In the genomic region with DNA sequence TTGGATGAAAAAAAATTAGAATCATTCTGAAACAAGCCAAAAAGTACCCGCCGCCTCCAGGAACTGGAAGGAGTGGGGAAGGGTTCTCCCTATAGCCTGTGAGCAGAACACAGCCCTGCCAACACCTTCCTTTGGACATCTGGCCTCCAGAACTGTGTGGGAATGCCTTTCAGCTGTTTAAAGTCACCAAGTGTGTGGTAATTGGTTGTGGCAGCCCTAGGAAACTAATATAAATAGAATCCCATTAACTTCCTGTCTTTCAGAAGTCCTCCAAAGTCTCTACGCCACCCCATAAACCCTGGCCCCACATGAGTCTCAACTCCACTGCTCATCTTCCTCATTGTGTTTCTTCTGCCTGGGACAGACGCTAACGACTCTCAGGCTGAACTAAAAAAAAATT, we compare ENCODE assay signal across 15 mouse cellular contexts.
DNase-seq lines count a peak whose midpoint lies in the region; ATAC-seq lines count a peak whose summit lies in the region.
"Had no signal": no experiment of that assay in that cellular context is flagged by ENCODE, and none has a peak within 500 bp of the region (broad histone marks: within the 10 kb centered on the region; RNA-seq: fewer than 3 reads in every experiment).

No protein-coding gene starts in this region.

- no peaks in the 10 kb centered on the region for H3K36me3 ChIP-seq in kidney, embryonic 16.5 days (ENCODE audit: insufficient read depth, low read length)
- no peaks in the 10 kb centered on the region for H3K36me3 ChIP-seq in kidney, embryonic 15.5 days
- H3K36me3 ChIP-seq: hindbrain, embryonic 15.5 days; liver, embryonic 15.5 days had no signal

- WGBS in kidney, embryonic 16.5 days = 66% methylated on average over 5 of the region's 5 CpGs
- 70% methylated on average over 5 of the region's 5 CpGs for WGBS in kidney, embryonic 15.5 days

- no peaks in the 10 kb centered on the region for H3K9me3 ChIP-seq in kidney, embryonic 16.5 days (ENCODE audit: low read length)
- no peaks in the 10 kb centered on the region for H3K9me3 ChIP-seq in kidney, embryonic 15.5 days (replicated peaks)
- H3K9me3 ChIP-seq: forebrain, embryonic 13.5 days; hindbrain, embryonic 15.5 days; liver, embryonic 15.5 days had no signal

- no peaks in the 10 kb centered on the region for H3K4me1 ChIP-seq in kidney, embryonic 16.5 days (ENCODE audit: insufficient read depth, low read length)
- H3K4me1 ChIP-seq in kidney, embryonic 15.5 days = no peaks in the 10 kb centered on the region
- H3K4me1 ChIP-seq: forebrain, embryonic 13.5 days; hindbrain, embryonic 15.5 days; liver, embryonic 15.5 days had no signal

- H3K4me3 ChIP-seq in kidney, embryonic 16.5 days (ENCODE audit: low read length) = no peak overlapping the region
- H3K4me3 ChIP-seq in kidney, embryonic 15.5 days (replicated peaks) = no peak overlapping the region
- H3K4me3 ChIP-seq: forebrain, embryonic 13.5 days; hindbrain, embryonic 15.5 days; layer of hippocampus, adult 2 months; liver, embryonic 15.5 days had no signal

- no peaks in the 10 kb centered on the region for H3K27me3 ChIP-seq in kidney, embryonic 16.5 days (ENCODE audit: insufficient read depth, low read length)
- H3K27me3 ChIP-seq in kidney, embryonic 15.5 days = no peaks in the 10 kb centered on the region
- H3K27me3 ChIP-seq: forebrain, embryonic 13.5 days; hindbrain, embryonic 15.5 days; liver, embryonic 15.5 days; Patski had no signal

- DNase-seq in kidney, adult 8-10 months = no peak
- DNase-seq in embryo, embryonic 10.5 days (ENCODE audit: low spot score) = peak; percentile 61
- DNase-seq in forelimb bud, embryonic 11.5 days (ENCODE audit: low read depth, low spot score) = peak; percentile 90
- DNase-seq in lung, postnatal 25 days (ENCODE audit: low spot score) = peak; percentile 5
- DNase-seq in spleen, adult 18-20 months = no peak
- no peak for DNase-seq in heart, adult 18-20 months
- DNase-seq: adrenal gland, postnatal 25 days; cerebellum, adult 8-10 months had no signal

- no peak overlapping the region for H3K4me2 ChIP-seq in kidney, embryonic 16.5 days (replicated peaks; ENCODE audit: low read depth, low read length)
- no peak overlapping the region for H3K4me2 ChIP-seq in kidney, embryonic 15.5 days
- H3K4me2 ChIP-seq: forebrain, embryonic 13.5 days; hindbrain, embryonic 15.5 days; liver, embryonic 15.5 days had no signal

- H3K27ac ChIP-seq in kidney, embryonic 16.5 days (ENCODE audit: low read length) = no peak overlapping the region
- no peak overlapping the region for H3K27ac ChIP-seq in kidney, embryonic 15.5 days
- H3K27ac ChIP-seq: forebrain, embryonic 13.5 days; hindbrain, embryonic 15.5 days; layer of hippocampus, adult 2 months; liver, embryonic 15.5 days had no signal

- peak; percentile 9; the same call in 1 of the 2 replicates for ATAC-seq in kidney, embryonic 16.5 days (ENCODE audit: low FRiP score, low TSS enrichment)
- ATAC-seq in kidney, embryonic 15.5 days (replicated peaks; ENCODE audit: low FRiP score) = no peak
- ATAC-seq: forebrain, embryonic 13.5 days; Patski had no signal

- no peak overlapping the region for H3K9ac ChIP-seq in kidney, embryonic 16.5 days (replicated peaks; ENCODE audit: low read length)
- H3K9ac ChIP-seq in kidney, embryonic 15.5 days = no peak overlapping the region
- H3K9ac ChIP-seq: forebrain, embryonic 13.5 days; hindbrain, embryonic 15.5 days; liver, embryonic 15.5 days had no signal

Comparison
In these comparisons a context has a peak if more than half of its experiments do, and no peak if none do; other contexts are left out.
1. DNase-seq: peak in embryo, embryonic 10.5 days (single experiment), forelimb bud, embryonic 11.5 days (single experiment) and lung, postnatal 25 days (single experiment); none in kidney, adult 8-10 months (0 of 2), spleen, adult 18-20 months (0 of 2) and heart, adult 18-20 months (0 of 2).